Mouse (Mus musculus) CD4-positive helper T cell, adult 2 months (primary cell): ENCODE data around the gene Erlin1.
A peak's percentile ranks its signal among the peaks of the same experiment; 100 is the strongest.

Experiments
- DNase-seq: peaks from one replicate; pipeline ENCODE4 v3.0.0-alpha.2; 2012; ENCODE audit warnings: low read depth, missing footprints, low spot score

The Erlin1 gene

DNA sequence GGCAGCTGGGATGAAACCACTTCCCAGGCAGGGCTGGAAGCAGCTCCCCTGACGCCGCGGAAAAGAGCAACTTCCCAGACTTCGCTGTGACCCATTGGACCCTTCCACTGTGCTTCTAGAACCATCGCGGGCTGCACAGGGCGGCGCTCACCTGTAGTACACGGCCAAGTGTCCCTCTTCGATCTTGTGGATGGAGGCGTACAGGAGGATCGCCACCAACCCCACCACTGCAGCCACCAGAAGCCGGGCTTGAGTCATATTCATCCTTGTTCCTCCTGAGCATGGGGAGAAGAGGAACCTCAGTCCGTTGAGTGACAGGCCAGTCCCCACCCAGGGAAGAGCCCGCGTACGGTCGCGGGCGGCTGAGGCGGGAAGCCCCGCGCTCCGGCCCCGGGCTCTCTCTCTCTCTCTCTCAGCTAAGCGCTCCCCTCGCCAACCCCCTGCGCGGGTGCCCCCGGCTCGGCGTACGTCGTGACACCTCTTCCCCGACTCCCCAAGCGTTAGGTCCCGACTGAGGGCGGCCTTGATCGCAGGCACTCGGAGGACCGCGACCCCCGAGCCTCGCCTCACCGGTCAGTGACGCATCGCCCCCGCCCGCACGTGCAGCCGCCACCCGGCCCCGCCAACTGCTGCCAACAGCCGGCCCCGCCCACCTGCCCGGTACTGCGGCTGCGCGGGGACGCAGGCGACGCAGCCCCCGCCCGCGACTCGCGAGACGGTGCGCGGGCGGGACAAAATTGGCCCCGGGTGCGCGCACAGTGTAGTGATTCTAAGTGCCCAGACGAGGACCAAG, at the start of gene Erlin1:
Gene Erlin1, minus strand, starts transcription at position 665 of the 793 bp plus-strand sequence.
- peak; percentile 87 for DNase-seq

DNA sequence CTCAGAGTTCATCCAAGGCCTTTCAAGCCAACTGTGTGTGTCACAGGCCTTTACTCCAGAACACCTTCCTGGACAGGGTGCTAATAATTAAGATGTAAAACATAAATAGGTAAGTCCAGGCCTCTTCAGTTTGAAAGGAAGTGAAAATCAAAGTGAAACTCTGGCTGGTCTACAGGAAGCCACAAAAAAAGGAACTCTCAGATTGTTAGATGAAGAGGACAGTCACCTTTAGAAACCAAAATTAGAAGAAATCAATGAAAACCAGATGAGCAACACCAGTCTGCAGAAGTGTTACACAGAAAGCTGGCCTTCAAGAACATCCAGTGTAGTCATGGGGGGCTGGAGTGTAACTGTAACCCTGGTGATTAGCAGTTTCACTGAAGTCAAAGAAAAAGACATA, 48.2 kb upstream of the Erlin1 start:
- DNase-seq: no peak

DNA sequence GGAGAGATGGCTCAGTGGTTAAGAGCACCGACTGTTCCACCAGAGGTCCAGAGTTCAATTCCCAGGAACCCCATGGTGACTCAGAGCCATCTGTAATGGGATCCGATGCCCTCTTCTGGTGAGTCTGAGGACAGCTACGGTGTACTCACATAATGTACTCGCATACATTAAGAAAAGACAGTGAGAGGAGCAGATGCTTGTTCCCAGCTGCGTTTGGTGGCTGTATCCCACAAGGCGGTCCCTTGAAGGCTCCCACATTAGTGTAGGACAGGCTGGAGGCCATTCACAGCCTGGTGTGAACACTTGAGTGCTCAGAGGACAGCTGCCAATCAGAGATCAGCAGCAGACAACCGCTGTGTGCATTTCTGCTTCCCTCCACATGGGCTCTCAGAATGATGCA, 42.1 kb upstream of the Erlin1 start:
- no peak for DNase-seq

DNA sequence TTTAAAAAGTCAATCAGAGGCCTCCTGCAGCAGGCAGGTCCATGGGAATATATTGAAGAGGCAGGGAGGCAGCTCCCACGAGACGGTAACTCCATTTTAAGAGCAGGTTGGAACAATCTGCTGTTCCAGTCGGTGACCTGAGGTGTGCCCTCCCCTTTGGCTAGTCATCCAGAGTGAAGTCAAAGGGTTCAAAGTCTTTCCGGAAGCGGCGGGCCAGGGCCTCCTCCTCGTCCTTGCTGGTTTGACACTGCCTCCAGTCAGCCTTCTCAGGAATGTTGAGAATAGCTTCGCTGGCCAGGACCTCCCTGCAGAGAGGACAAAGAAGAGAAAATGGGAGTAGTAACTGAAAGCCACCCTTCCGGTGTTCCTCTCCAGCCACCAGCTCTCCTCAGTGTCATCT, 40.8 kb upstream of the Erlin1 start:
- DNase-seq: no peak

DNA sequence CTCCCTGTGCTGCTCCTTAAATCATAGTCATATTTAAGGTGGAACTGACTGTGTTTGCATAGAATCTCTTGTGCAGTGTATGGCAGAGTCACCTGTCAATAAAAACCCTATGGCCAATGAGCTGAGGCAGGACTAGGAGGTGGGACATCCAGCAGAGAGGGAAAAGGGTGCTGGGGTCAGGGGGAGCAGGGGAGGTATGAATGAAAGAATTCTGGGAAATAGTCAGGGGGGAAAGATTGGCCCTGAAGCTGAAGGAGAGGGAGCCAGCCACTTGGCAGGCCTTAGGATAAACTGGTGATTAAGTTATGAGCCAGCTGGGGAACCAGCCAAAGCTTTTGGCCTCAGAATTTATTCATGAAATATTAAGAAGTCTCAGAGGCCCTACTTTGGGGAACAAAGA, 39.4 kb upstream of the Erlin1 start:
- no peak for DNase-seq

DNA sequence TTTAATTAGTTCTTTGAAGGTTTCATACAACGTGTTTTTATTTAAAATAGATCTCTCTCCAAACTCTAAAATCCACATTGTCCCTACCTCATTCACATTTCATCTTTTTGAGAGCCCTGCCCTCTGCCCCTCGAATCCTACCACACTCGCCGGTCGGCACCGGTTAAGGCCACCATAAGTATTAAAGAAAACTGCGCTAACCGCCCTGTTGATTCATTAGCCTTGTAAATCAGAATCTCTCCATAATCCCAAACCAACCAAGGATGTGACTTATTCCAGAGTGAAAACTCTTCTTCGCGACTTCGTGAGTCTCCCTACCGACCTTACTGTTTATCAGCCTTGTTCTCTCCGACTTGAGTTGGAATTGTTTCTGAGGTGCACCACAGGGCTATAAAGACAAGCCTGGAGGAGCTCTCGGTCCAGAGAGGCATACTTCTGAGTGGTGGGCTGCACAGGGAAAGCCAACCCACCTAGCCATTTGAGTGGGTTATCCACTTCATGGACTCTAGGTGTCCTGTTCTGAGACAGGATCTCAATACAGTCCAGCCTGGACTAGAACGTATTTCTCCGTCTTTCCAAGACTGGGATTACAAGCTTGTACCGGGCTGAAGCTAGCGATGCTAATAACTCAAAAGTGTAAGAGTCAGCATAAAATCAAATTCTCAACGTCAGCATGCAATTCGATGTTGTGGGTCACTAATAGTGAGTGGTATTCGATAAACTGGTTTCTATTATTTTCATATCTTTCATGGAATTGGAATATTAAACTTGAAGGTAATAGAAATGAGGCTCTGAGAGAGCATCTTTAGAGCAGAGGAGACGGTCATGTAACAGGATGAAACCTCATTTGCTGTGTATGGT, 38.3 kb upstream of the Erlin1 start:
- DNase-seq: no peak

DNA sequence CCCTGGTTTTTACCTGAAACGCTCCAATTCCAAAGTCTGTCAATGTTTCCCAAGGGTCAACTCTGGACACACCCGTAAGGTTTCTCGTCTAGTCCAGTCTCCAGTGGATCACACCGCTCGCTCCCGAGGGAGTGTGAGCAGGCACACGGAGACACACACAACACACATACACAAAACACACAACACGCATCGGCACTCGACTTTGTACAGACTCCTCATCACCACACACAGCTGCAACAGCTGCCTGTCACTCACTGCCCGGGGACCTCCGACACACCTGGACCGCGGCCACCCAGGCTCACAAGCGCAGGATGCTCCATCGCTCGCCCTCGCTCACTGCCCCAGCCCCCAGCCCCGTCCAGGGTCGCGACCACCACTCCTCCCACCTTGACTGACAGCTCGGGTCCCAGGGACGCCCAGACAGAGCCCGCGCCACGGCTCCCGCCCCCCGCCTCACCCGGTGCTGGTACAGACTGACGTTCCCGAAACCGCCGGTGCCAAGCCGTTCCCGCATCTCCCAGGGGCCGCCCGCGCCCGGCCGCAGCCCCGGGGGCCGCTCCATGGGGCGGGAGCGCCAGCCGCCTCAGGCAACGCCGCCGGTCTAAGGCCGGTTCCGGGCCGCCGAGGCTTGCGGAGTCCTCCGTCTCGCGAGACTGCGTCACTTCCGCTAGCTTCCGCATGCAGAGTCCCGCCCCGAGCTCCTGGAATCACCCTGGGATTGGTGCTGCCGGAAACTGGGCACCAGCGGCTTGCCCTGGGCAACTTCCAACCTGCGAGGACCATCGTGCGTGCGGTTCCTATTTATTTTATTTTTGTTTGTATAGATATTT, 37.5 kb upstream of the Erlin1 start, which contains the start of gene Chuk:
Gene Chuk, minus strand, starts transcription at position 650 of the 830 bp plus-strand sequence.
- peak; percentile 94 for DNase-seq

DNA sequence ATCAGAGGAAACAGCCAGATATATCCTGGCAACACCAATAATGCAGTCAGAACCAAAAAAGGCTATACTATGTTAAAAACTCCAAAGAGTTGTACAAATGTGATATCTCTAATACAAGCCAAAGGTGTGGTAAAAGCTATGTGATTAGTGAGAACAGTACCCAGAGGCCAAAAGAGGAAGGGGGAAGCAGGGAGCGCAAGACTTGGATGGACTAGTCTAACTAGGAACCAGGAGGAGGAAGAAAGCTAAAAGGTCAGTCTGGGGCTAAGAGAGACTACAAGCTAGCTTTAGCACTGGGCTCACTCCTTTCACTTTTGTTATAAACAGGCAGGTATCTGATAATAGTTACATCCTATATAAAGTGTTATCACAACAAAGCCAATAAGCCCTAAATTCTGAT, 34.8 kb upstream of the Erlin1 start:
- no peak for DNase-seq

DNA sequence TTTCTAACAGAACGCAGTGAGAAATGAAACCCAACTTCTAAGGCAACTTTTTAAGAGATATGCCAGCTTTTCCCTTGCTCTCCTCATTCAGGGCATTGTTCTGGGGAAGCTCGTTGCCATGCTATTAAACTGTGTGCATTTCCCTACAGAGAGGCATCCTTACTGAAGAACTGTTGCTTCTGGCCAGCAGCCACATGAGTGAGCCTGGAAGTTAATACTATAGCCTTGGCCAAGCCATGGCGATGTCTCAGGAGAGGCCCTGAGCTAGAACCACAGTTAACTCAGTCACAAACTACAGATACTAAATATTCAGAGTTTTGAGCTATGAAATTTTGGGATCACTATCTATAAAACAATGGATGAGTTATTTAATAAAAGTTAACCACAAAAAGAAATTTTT, 33.4 kb upstream of the Erlin1 start:
- no peak for DNase-seq

DNA sequence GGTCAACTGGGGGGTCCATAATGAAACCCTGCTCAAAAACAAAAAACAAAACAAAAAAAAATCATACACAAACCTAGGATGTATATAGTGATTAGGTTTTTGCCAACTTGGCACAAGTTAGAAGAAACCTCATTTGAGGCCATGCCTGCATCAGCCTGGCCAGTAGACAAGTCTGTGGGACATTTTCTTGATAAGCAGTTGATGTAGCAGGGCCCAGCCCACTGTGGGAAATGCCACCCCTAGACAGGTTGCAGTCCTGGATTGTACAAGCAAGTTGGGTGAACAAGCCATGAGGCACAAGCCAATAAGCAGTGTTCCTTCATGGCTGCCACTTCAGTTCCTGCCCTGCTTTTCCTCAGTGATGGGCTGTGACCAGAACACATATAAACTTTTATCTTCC, 31.3 kb upstream of the Erlin1 start:
- DNase-seq: no peak

DNA sequence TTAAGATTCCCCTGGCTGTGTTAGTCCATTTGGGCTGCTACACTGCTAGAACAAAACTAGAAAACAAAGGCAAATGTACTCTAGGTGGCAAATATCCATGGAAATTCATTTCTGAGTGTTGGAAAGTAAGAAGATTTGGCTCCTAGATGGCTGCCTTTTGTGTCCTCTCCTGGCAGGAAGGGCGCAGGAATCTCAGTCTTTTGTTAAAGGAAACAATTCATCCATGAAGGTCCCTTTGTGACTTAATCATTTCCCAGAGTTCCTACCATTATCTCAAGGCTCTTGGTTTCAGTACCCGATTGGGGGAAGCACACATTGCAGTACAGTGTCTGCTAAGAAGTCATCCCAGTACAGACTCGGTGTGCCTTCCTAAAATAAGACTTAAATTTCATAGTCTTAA, 16.7 kb upstream of the Erlin1 start:
- DNase-seq: no peak

DNA sequence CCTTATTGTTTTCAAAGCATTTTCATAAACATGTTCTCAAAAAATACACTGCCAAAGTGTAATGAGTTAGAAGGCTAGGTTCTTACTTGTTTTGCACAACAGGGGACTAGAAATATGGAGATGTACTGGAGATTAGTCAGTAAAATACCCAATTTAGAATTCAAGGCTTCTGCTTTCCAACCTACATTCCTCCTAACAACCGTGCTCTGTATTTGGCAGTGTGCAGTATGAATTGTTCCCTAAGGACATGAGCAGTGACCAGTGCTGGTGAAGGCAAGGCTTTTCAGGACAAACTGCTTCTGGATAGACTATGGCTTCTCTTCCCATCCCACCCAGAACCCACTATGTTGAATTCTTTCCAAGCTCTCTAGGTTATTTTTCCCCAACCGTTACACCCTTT, 11.3 kb upstream of the Erlin1 start:
- DNase-seq: no peak

DNA sequence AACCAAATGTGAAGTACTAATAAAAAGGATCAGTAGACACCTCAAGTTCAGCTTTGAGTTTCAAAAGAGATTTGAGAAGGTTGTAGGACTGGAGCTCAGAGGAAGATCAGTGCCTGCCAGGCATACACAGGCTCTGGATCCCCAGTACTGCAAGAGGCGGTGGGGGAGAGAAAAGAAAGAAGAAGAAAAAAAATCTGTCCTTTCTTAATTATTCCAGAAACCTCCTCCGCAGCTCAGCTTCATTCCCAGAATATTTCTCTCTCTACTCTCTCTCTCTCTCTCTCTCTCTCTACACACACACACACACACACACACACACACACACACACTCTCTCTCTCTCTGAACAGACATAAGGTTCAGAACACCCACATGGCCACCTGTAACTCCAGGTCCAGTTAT, 10.4 kb upstream of the Erlin1 start:
- no peak for DNase-seq

DNA sequence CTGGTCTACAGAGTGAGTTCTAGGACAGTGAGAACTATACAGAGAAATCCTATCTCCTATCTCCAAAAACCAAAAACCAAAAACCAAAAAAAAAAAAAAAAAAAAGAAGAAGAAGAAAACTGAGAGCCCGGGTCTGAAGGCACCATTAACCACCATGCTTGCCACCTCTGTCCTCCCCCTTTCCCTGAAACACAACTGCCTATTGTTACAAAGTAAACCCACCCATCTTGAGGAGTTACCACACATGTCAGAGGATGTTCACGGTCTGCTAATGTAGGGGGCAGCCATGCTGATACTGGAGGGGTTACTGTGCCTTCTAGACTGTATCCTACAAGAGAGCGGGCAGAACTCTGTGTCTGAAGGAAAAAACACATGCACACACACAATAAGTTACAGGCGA, 7.4 kb upstream of the Erlin1 start:
- no peak for DNase-seq

DNA sequence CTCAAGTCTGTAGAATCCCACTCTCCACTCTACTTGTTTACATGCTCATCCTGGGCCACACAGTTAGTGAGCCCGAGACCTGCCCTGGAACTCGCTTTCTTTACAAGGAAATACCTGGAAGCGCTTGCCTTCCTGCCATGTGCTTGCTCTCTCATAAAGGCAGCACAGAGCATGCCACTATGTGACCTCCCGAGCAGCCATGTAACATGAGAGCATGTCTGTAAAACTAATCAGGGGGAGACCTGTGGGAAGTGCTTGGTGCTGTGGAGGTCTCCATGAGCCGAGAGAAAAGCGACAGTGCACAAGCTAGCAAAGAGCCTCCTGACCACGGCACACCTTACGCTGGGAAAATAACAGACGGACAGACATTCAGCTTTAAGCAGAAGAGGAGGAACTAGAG, 6.9 kb upstream of the Erlin1 start:
- no peak for DNase-seq

DNA sequence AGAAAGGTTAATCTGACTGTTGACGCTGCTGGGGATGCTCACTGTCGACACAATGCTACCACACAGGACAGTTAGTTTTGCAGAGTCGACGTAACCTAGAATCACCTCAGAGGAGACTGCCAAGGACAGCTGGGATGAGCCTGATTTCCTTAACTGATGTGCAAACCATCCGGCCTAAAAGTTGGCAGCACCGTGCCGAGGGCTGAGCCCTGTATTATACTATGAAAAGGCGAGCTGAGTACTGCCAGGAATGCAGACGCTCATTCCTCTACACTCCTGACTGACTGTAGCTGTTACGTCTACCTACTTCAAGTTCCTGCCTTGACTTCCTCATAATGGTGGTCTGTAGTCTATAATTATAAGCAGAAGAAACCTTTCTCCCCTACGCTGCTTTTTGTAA, 5.4 kb upstream of the Erlin1 start:
- no peak for DNase-seq

DNA sequence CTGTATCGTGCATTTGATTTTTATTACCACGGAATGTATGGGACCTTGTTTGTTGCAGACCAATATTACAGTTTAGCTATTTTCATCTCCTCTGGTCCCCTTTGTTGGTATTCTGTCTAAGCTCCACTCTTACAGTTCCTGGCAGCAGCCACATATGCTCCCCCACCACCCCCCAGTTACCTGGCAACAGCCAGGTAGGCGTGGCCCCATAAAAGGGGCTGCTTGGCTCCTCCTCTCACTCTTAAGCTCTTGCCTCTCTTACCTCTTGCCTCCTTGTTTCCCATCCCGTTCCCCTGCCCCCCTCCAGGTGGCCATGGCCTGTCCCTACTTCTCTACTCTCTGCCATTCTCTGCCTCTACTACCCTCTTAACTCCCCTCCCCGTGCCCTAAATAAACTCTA, 1.6 kb upstream of the Erlin1 start:
- no peak for DNase-seq

DNA sequence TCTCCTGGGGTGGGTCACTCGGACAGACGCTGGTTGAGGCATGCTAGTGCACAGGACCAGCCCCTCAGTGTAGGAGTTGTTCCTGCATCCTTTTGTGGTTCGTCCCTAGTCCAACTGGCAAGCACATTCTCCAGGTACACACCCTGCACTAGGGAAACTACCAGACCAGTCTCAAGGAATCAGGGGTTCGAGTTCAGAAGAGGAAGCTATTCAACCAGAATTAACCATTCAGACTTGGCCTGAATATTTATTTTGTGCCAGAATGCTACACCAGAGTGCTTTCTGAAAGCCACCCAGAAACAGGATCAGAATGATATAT, 288 bp upstream of the Erlin1 start:
- no peak for DNase-seq

DNA sequence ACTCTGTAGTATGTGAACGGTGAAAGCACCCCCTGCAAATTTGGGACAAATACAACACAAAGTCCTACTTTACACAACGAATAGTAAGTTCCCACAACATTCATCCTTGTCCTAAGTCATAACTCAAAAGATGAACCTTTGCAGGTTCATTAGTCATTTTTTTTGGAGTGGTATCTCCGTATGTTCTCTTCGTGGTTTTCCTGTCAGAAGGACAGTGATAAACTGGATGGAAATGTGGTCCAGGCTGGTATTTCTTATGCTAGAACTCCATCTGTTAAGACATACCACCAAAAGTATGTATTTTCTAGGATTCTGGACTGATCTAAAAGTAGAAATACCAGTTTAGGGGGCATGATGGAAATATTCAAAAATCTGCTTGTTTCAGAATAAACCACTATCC, 1.4 kb downstream of the Erlin1 start:
- DNase-seq: no peak

DNA sequence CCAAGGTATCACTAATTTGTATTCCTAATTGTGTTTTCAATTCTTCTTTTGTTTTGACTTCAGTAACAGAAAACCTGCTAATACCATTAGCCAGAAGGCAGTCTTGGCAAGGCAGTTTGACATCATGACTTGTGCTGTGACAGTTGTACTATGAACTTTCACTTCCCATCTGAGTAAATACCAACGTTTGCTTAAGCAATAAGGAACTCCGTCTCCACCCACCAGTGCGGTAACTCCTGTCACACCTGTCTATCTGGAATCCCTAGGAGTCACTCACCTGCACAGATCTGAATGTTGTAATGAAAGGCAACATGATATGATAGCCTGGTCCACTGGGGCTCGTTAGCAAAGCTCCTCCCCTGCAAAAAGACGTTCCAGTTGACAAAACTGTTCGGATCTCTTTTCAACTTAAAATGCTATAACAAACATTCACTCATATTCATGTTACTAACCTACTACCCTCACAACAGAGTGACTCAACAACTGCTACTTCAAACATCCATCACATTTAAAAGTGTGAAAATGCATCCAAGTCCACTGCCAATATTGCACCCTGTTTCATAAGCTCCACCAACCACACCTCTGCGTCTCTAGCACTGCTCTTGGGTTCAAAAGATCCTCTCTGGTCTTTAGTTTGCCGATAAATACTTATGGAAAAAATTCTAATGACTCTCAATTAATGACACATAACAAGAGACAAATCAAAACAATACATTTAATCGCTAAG, 2.1 kb downstream of the Erlin1 start:
- DNase-seq: no peak

DNA sequence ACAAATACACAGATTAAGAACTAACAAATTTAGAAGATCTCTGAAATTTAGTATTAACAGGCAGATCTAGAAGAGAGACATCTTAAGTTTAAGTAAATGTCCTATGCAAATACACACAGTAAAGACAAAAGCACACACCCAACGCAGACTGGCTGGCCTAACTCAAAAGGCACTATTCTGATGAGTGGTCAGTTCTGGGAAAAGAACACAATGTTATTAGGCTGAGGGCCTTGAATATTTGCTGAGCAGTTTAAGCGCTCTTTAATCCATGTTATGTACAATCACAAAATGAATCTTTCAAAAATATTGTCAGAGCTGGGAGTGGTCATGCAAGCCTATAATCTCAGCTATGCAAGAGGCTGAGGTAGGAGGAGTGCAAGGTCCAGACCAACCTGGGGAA, 4.9 kb downstream of the Erlin1 start:
- DNase-seq: no peak

DNA sequence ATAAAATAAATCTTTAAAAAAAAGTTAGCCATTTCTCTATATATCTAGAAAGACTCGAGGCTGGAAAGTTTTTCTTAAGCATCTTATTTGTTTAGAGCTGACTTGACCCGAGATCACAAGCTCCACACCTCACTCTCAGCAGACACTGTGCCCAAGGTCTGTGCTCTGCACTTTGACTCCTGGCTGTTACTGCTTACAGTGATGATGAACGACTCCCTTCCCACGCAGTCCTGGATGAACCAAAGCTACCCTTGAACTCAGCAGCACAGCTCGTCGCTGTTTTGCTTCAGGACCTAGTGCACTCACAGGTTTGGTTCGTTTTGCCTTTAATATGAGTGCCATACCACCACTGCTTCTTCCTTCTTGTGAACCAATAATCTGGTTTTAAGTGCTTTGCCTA, 5.8 kb downstream of the Erlin1 start:
- no peak for DNase-seq
